Mouse (Mus musculus) retina, postnatal 1 day (tissue): ENCODE measurements around the gene Gm15114.
"Not testable (repeated sequence)": the region's sequence is repeated elsewhere in the genome, so short reads cannot be mapped to it uniquely, and the experiment has no call there.

Source experiments
- DNase-seq: peaks from one replicate; pipeline ENCODE4 v3.0.0-alpha.2; 2012

Gm15114 gene

GRCm38 (mm10) chrX:148488649-148489048 is at the start of gene Gm15114:
Gene Gm15114, plus strand, starts transcription at chrX:148488949.
- DNase-seq: not testable (repeated sequence)
